Mouse (Mus musculus): ENCODE measurements around the gene Slc25a28. TPM values are rescaled to one million over a fixed set of nuclear protein-coding genes. Genes with fewer than 3 reads are reported as not detected.

Slc25a28 gene
- polyA plus RNA-seq, 1 experiment from 2014 or later: 9.2 TPM

GRCm38 (mm10) chr19:43618505-43619030 lies 56.1 kb downstream of the Slc25a28 start:
- no peak overlapping the region for H3K9ac ChIP-seq (replicated peaks; ENCODE audit: low read length)
- no peaks in the 10 kb centered on the region for H3K36me3 ChIP-seq (replicated peaks; ENCODE audit: control insufficient read depth, insufficient read depth, low read depth, low read length)
- ATAC-seq (replicated peaks; ENCODE audit: insufficient number of reproducible peaks, low FRiP score, low TSS enrichment, low read depth) (no peak), DNase-seq (ENCODE audit: low spot score) (no peak)
- no peak overlapping the region for H3K4me3 ChIP-seq (ENCODE audit: low read depth, low read length)
- H3K27ac ChIP-seq (replicated peaks; ENCODE audit: low read depth, low read length): no peak overlapping the region
- 4% methylated on average over 5 of the region's 5 CpGs for WGBS
- peaks cover 78% of the 10 kb centered on the region for H3K27me3 ChIP-seq (ENCODE audit: control insufficient read depth, insufficient read depth, low read length)
- peaks cover 2% of the 10 kb centered on the region; the same call in 1 of the 2 replicates for H3K4me1 ChIP-seq (ENCODE audit: control insufficient read depth, insufficient read depth, low read length)
- H3K9me3 ChIP-seq (replicated peaks; ENCODE audit: control insufficient read depth, low read length): no peaks in the 10 kb centered on the region
- no peak overlapping the region for H3K4me2 ChIP-seq (ENCODE audit: low read depth, low read length)

DNA sequence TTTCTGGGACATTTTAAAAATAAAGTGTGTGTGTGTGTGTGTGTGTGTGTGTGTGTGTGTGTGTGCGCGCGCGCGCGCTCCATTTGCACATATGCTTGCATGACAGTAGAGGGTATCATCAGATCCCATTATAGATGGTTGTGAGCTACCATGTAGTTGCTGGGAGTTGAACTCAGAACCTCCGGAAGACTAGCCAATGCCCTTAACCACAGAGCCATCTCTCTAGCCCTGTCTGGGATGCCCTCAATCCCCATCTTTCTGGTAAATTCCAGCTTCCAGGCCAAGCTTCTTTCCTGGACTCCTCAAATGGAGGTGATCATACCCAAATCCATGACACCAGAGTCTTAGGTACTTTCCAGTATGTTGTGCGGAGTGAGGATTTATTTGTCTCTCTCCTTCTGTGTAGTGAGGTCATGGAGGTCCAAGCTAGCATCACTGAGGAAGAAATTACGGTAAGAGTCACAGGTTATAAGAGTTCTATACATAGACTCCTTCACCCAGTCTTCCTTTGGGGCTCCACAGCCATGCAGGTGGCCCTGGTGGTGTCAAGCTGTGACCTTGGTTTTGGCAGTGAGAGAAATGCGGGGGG lies 56.8 kb downstream of the Slc25a28 start:
- 33% methylated on average over 10 of the region's 10 CpGs for WGBS
- ATAC-seq (replicated peaks; ENCODE audit: insufficient number of reproducible peaks, low FRiP score, low TSS enrichment, low read depth): no peak

GRCm38 (mm10) chr19:43616889-43617288 lies 57.8 kb downstream of the Slc25a28 start:
- 0 out of 2 replicates have a peak, but pooled peaks have one; percentile 9 for ATAC-seq (replicated peaks; ENCODE audit: insufficient number of reproducible peaks, low FRiP score, low TSS enrichment, low read depth)
- Histone ChIP-seq H3K27ac (replicated peaks; ENCODE audit: low read depth, low read length) (no peak overlapping the region), H3K9me3 (replicated peaks; ENCODE audit: control insufficient read depth, low read length) (no peaks in the 10 kb centered on the region), H3K36me3 (replicated peaks; ENCODE audit: control insufficient read depth, insufficient read depth, low read depth, low read length) (no peaks in the 10 kb centered on the region), H3K27me3 (ENCODE audit: control insufficient read depth, insufficient read depth, low read length) (peaks cover 84% of the 10 kb centered on the region), H3K4me3 (ENCODE audit: low read depth, low read length) (no peak overlapping the region; the same call in 1 of the 2 replicates), H3K4me2 (ENCODE audit: low read depth, low read length) (peak overlapping the region; percentile 1; the same call in 1 of the 2 replicates), H3K4me1 (ENCODE audit: control insufficient read depth, insufficient read depth, low read length) (peaks cover 2% of the 10 kb centered on the region; the same call in 1 of the 2 replicates), H3K9ac (replicated peaks; ENCODE audit: low read length) (no peak overlapping the region)
- 0% methylated on average over 12 of the region's 12 CpGs for WGBS
- DNase-seq (ENCODE audit: low spot score): no peak

More for the DNA sequence above, 56.8 kb downstream of the Slc25a28 start:
- no peak overlapping the region for H3K27ac ChIP-seq (replicated peaks; ENCODE audit: low read depth, low read length)
- H3K9me3 ChIP-seq (replicated peaks; ENCODE audit: control insufficient read depth, low read length): no peaks in the 10 kb centered on the region
- H3K4me3 ChIP-seq (ENCODE audit: low read depth, low read length): no peak overlapping the region
- H3K4me2 ChIP-seq (ENCODE audit: low read depth, low read length): no peak overlapping the region
- no peaks in the 10 kb centered on the region for H3K36me3 ChIP-seq (replicated peaks; ENCODE audit: control insufficient read depth, insufficient read depth, low read depth, low read length)
- no peak overlapping the region for H3K9ac ChIP-seq (replicated peaks; ENCODE audit: low read length)
- DNase-seq (ENCODE audit: low spot score): no peak
- peaks cover 2% of the 10 kb centered on the region; the same call in 1 of the 2 replicates for H3K4me1 ChIP-seq (ENCODE audit: control insufficient read depth, insufficient read depth, low read length)
- peaks cover 77% of the 10 kb centered on the region for H3K27me3 ChIP-seq (ENCODE audit: control insufficient read depth, insufficient read depth, low read length)

DNA sequence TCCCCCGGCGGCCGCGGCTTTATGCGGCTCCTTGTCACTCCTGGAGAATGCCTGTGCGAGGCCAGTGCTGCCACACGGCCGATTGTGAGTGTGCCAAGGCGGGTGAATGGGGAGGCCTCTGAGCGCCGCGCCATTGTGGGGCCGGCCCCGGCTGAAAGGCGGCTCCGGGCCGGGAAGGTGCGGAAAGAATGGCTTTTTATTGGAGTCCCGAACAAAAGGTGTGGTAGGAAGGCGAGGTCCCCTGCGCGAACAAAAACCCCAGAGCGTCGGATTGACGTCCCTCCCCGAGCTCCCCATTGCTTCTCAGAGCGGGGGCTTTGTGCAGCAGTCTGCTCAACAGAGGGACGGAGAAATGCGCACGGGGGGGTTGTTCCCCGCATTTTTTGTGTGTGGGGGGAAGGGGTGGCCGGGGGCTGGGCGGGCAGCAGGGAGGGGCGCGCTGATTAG lies 58.2 kb downstream of the Slc25a28 start:
- H3K4me2 ChIP-seq (ENCODE audit: low read depth, low read length): peak overlapping the region; percentile 37
- H3K27me3 ChIP-seq (ENCODE audit: control insufficient read depth, insufficient read depth, low read length): peaks cover 85% of the 10 kb centered on the region
- no peaks in the 10 kb centered on the region for H3K36me3 ChIP-seq (replicated peaks; ENCODE audit: control insufficient read depth, insufficient read depth, low read depth, low read length)
- ATAC-seq (replicated peaks; ENCODE audit: insufficient number of reproducible peaks, low FRiP score, low TSS enrichment, low read depth) (peak; percentile 51; the same call in 1 of the 2 replicates), DNase-seq (ENCODE audit: low spot score) (peak; percentile 71)
- under 1% methylated on average over 35 of the region's 35 CpGs for WGBS
- H3K4me3 ChIP-seq (ENCODE audit: low read depth, low read length): peak overlapping the region; percentile 22
- no peak overlapping the region for H3K27ac ChIP-seq (replicated peaks; ENCODE audit: low read depth, low read length)
- H3K9me3 ChIP-seq (replicated peaks; ENCODE audit: control insufficient read depth, low read length): no peaks in the 10 kb centered on the region
- H3K4me1 ChIP-seq (ENCODE audit: control insufficient read depth, insufficient read depth, low read length): peaks cover 2% of the 10 kb centered on the region; the same call in 1 of the 2 replicates
- 0 out of 2 replicates have a peak overlapping the region, but pooled peaks have one; percentile 5 for H3K9ac ChIP-seq (replicated peaks; ENCODE audit: low read length)

DNA sequence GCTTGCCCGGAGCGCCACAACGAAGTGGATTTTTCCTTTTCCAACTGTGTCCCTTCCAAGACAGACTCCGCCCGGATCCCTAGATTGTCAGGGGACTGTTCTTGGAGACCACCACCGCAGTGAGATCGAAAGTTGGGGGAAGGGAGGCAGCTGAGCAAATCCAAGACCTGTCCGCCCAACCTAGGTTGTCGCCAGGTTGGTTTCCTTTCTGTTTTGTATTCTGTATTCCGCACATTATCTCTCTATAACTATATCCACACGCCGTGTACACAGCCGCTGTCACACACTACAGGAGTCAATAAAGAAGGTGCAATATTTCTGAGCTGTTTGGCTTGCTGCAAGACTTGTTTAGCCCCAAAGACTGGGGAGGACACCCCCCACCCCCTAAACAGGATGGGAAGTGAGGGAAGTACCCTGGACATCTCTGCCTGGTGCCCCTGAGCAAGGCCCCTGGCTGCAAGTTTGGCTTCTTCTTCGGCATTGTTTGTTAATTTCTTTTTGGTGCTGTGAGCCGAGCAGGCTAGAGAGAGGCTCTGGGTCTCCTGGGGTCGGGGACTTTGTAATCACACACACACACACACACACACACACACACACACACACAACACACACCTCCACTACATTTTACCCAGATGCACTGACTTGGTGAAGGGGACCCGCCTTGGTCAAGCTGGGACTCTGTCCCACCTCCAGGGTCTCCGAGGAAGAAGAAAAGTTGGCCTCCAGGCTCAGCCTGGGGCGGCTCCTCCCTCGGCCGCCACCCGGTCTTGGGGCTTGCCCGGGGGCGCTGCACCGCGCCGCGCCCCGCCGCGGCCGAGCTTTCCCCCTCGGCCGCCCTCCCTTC lies 58.9 kb downstream of the Slc25a28 start:
- ATAC-seq (replicated peaks; ENCODE audit: insufficient number of reproducible peaks, low FRiP score, low TSS enrichment, low read depth) (peak; percentile 26; the same call in 1 of the 2 replicates), DNase-seq (ENCODE audit: low spot score) (peak; percentile 36)

GRCm38 (mm10) chr19:43615074-43615445 lies 59.6 kb downstream of the Slc25a28 start:
- H3K4me1 ChIP-seq (ENCODE audit: control insufficient read depth, insufficient read depth, low read length): peaks cover 2% of the 10 kb centered on the region; the same call in 1 of the 2 replicates
- H3K27ac ChIP-seq (replicated peaks; ENCODE audit: low read depth, low read length): no peak overlapping the region
- no peaks in the 10 kb centered on the region for H3K36me3 ChIP-seq (replicated peaks; ENCODE audit: control insufficient read depth, insufficient read depth, low read depth, low read length)
- H3K9me3 ChIP-seq (replicated peaks; ENCODE audit: control insufficient read depth, low read length): no peaks in the 10 kb centered on the region
- ATAC-seq (replicated peaks; ENCODE audit: insufficient number of reproducible peaks, low FRiP score, low TSS enrichment, low read depth) (no peak), DNase-seq (ENCODE audit: low spot score) (peak; percentile 30)
- peaks cover 85% of the 10 kb centered on the region for H3K27me3 ChIP-seq (ENCODE audit: control insufficient read depth, insufficient read depth, low read length)
- peak overlapping the region; percentile 31 for H3K4me3 ChIP-seq (ENCODE audit: low read depth, low read length)
- WGBS: 1% methylated on average over 19 of the region's 20 CpGs
- H3K4me2 ChIP-seq (ENCODE audit: low read depth, low read length): peak overlapping the region; percentile 46
- H3K9ac ChIP-seq (replicated peaks; ENCODE audit: low read length): peak overlapping the region; percentile 32

More for the DNA sequence above, 58.9 kb downstream of the Slc25a28 start:
- no peaks in the 10 kb centered on the region for H3K9me3 ChIP-seq (replicated peaks; ENCODE audit: control insufficient read depth, low read length)
- peak overlapping the region; percentile 31 for H3K4me3 ChIP-seq (ENCODE audit: low read depth, low read length)
- peak overlapping the region; percentile 37 for H3K4me2 ChIP-seq (ENCODE audit: low read depth, low read length)
- H3K27me3 ChIP-seq (ENCODE audit: control insufficient read depth, insufficient read depth, low read length): peaks cover 85% of the 10 kb centered on the region
- peaks cover 2% of the 10 kb centered on the region; the same call in 1 of the 2 replicates for H3K4me1 ChIP-seq (ENCODE audit: control insufficient read depth, insufficient read depth, low read length)
- no peak overlapping the region for H3K9ac ChIP-seq (replicated peaks; ENCODE audit: low read length)
- under 1% methylated on average over 32 of the region's 34 CpGs for WGBS
- H3K27ac ChIP-seq (replicated peaks; ENCODE audit: low read depth, low read length): no peak overlapping the region
- no peaks in the 10 kb centered on the region for H3K36me3 ChIP-seq (replicated peaks; ENCODE audit: control insufficient read depth, insufficient read depth, low read depth, low read length)

- peaks cover 2% of the 10 kb centered on the region; the same call in 1 of the 2 replicates for H3K4me1 ChIP-seq (ENCODE audit: control insufficient read depth, insufficient read depth, low read length)
- WGBS: under 1% methylated on average over 83 of the region's 92 CpGs
- peak overlapping the region; percentile 31 for H3K4me3 ChIP-seq (ENCODE audit: low read depth, low read length)
- H3K36me3 ChIP-seq (replicated peaks; ENCODE audit: control insufficient read depth, insufficient read depth, low read depth, low read length): no peaks in the 10 kb centered on the region
- no peak overlapping the region for H3K27ac ChIP-seq (replicated peaks; ENCODE audit: low read depth, low read length)
- H3K4me2 ChIP-seq (ENCODE audit: low read depth, low read length): peak overlapping the region; percentile 46
- H3K9me3 ChIP-seq (replicated peaks; ENCODE audit: control insufficient read depth, low read length): no peaks in the 10 kb centered on the region
- H3K9ac ChIP-seq (replicated peaks; ENCODE audit: low read length): peak overlapping the region; percentile 32
- peaks cover 85% of the 10 kb centered on the region for H3K27me3 ChIP-seq (ENCODE audit: control insufficient read depth, insufficient read depth, low read length)
- peak; percentile 57 for DNase-seq (ENCODE audit: low spot score)
- no peak for ATAC-seq (replicated peaks; ENCODE audit: insufficient number of reproducible peaks, low FRiP score, low TSS enrichment, low read depth)
Observed at GRCm38 (mm10) chr19:43614341-43615073, 60.2 kb downstream of the Slc25a28 start.

Measured in embryonic facial prominence, embryonic 11.5 days (tissue).